Mouse (Mus musculus) adrenal gland, postnatal 25 days (tissue): ENCODE results near the gene Gstp1. TPM values are rescaled to one million over a fixed set of nuclear protein-coding genes. Genes with fewer than 3 reads are reported as not detected.
A peak's percentile ranks its signal among the peaks of the same experiment; 100 is the strongest.
"Not testable (repeated sequence)": the region's sequence is repeated elsewhere in the genome, so short reads cannot be mapped to it uniquely, and the experiment has no call there.

Experiments used
- DNase-seq: peaks from one replicate; pipeline ENCODE4 v3.0.0; 2021; ENCODE audit warnings: mixed read lengths
- total RNA-seq: library from RNA; stranded (reverse); gene quantifications from 2 replicates; pipeline ENCODE4 v1.2.3, GENCODE M21; 2021

The Gstp1 gene
- total RNA-seq, 1 experiment from 2014 or later, result 392 TPM

DNA sequence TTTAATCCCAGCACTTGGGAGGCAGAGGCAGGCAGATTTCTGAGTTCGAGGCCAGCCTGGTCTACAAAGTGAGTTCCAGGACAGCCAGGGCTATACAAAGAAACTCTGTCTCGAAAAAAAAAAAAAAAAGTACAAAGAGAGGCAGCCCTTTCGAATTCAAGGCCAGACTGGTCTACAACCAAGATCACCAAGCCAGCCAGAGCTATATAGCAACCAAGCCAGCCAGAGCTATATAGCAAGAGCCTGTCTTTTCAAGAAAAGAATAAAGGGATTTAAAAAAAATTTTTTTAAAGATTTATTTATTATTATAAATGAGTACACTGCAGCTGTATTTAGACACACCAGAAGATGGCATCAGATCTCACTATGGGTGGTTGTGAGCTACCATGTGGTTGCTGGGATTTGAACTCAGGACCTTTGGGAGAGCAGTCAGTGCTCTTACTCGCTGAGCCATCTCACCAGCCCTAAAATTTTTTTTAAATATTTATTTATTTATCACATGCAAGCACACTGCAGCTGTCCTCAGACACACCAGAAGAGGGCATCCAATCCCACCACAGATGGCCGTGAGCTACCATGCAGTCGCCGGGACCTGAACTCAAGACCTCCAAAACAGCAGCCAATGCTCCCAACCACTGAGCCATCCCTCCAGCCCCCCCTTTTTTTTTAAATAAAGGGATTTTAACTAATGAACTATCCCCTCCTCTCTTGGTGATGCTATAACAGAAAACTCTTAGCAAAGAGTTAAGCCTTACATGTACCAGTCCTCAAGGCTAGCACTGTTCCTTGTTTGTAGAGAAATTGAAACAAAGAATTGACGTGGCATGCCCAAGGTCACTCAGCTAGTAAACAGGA, 22.5 kb upstream of the Gstp1 start:
- DNase-seq, result not testable (repeated sequence)

DNA sequence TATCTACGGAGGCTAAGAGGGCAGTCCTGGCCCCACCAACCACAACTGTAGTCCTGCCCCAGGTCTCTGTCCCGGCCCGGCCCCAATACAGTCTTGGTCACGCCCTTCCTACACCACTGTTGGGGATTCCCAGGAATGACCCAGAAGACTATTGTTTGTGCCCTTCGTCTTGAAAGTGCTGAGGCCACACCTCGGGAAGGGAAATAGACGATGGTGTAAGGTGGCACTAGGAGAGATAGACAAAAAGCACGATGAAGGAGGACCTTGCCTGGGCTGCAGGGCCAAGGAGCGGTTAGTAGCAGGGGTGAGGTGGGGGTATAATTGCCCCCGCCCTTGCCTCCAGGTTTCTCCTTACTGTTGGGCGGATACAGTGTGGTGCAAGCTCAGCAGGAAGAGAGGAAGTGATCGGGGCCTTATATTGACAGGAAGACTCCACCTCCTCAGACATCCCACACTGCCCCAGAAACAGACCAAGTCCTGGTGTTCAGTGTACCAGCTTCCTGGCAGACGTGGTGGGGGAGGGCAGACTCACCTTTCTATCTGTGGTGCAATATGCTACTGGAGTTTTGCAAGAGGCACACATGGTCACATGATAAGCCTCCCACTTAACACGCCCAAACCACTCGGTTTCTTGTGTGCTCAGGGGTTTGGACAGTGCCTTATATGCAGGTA, 21.4 kb upstream of the Gstp1 start, which contains the start of gene Gstp3:
Gene Gstp3, minus strand, starts transcription at position 501 of the 672 bp plus-strand sequence.
- DNase-seq, result no peak

DNA sequence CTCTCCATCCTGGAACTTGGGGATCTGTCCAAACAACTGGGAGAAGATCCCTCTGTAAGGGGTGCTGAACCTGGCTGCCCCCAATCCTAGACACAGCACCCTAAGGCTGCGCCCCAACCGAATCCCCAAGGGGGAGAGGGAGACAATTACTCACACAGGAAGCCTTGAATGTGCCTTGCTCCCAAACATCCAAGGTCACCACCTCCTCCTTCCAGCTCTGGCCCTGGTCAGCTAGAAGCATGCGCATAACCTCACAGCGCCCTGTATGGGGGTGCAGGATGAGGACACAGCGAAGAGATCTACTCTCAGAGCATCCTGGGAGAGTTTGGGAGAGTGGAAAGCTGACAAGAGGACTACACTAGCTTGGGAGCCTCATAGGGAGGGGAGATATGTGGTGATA, 20.8 kb upstream of the Gstp1 start:
- no peak for DNase-seq

DNA sequence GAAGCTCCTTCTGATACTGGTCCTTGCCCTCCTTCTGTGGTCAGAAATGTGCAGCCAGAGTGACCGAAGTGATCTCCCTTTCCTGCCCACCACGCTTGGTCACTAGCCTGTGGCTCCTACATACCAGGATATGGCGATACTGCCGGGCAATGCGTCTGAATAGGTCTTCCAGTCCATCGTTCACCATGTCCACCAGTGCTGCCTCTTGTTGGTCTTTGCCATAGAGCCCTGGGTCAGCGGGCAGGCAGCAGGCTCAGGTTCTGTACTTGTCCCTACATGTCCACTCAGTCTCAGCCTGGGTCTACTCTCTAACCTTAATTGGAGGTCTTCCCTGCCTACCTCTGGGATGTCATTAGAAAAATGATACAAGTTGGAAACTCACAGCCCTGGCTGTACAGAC, 20.2 kb upstream of the Gstp1 start:
- no peak for DNase-seq

DNA sequence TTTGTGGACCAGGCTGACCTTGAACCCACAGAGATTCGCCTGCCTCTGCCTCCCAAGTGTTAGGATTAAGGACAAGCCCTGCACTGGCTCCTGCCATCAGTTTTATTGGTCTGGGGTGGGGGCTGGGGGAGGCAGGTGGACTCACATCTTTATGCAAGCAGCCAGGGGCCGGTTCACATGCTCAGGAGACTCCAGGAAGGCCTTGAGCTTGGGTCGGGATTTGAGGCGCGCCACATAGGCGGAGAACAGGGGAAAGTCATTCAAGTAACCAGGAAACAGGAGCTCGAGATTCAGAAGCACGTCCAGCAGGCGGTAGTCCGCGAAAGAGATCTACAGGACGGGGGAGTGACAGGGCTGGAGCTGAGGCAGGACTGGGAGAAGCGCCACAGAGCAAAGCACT, 19.6 kb upstream of the Gstp1 start:
- no peak for DNase-seq

DNA sequence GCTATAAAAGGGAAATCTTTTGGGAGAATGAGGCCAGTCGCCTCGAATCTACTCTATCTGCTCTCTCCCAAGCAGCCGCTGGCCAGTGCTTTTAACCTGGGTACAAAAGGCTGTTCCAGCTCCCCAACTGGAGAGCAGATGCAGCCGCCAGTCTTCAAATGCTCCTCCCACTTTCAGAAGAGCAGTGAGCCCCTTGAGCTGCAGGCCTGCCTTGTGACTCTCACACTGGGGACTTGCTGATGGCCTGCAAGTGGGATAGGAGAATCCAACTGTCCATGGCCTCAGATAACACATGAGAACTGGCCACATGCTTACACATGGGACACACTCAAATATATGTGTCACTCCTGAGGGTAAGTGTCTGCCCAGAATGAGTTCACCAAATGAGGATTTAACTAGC, 18.9 kb upstream of the Gstp1 start:
- no peak for DNase-seq

DNA sequence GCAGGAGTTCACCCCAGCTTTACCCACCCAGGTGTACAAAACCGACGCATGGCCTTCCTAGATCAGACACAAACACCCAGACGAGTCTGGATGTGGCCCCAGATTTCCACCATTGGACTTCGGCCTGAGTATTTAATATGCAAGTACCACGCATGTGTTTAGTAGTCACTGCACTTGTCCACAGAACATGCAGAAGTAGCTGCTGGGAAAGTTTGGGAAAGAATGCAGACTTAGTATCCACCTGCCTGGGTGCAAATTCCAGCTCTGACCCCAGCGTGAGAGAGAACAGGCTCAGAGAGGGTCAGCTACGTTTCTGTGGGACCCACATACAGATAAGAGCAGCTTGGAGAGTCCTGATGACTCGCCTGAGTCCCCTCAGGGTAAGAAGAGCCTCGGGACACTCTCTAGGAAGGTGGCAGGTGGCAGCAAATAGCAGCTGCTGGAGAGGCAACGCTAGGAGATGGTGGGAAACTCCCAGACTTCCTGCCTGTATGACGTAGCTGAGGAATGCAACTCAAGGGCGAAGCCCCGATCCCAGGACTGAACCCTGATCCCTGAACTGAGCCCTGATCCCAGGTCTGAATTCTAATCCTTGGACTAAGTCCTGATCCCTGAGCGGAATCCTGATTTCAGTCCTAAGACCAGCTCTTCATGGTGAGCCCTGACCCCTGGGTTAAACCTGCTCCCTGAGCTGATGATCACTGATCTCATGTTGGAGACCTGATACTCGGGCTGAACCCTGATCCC, 18.3 kb upstream of the Gstp1 start:
- no peak for DNase-seq

DNA sequence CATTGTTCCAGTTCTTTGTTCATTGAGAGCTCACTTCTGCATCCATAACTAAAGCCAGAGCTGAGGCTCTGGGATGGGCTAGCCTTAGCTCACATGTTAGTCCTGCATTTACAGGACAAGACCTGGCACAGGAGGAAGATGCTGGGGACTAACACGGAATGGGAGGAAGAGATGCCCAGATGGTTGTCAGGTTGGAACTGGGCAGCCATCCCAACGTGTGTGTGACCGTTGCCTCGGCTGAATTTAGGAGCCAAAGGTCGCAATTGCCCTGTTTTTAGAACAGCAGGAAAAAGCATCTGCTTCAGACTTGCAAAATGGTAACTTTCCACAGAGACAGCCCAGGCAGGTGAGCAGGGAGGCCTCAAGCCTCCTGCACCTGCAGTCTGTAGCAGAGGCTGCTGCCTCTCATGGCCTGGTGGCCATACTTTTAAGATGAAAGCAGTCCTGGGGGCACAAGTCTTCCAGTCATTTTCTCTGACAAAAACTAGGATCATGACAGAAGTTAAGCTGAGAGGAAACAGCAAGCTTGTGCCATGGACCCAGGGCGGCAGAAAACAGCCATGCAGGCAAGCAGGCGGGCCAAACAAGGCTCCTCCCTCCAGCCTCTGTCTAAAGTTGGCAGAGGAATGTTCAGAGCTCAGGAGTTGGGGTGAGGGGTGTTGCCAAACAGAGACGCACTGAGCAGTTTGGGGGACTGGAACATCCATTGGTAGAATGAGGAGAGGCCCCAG, 17.6 kb upstream of the Gstp1 start:
- no peak for DNase-seq

DNA sequence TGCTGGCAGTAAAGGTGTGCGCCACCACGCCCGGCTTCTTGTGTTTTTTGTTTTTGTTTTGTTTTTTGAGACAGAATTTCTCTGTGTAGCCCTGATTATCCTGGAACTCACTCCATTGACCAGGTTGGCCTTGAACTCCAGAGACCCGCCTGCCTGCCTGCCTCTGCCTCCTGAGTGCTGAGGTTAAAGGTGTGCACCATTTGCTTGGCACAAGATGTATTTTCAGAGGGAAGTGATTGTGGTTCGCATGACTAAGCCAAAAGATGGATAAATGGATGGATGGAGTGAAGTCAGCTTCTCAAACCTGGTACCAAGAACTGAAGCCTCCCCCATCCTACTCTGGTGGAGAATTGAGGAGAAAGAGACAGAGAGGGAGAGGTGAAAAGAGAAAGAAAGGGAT, 16.8 kb upstream of the Gstp1 start:
- no peak for DNase-seq

DNA sequence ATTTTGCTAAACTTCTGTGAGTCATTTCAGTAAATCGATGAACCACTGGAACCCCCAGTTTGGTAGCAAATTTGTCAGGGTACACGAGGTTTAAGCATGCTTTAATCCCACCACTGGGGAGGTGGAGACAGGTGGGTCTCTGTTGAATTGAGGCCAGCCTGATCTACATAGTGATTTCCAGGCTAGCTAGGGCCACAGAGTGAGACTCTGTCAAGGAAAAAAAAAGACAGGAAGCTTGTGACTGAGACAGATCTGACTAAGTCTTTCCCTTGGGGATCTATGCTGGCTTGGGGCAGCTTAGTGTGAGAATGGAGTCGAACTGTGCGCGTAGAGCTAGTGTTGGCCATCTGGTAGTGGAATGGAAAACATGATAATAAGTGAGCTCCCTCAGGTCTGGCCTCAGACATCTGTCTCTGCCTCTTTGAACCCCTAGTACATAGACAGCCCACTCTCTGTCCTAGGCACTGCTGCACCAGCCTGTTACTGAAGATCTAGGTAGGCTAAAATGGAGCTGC, 14.8 kb upstream of the Gstp1 start:
- no peak for DNase-seq

DNA sequence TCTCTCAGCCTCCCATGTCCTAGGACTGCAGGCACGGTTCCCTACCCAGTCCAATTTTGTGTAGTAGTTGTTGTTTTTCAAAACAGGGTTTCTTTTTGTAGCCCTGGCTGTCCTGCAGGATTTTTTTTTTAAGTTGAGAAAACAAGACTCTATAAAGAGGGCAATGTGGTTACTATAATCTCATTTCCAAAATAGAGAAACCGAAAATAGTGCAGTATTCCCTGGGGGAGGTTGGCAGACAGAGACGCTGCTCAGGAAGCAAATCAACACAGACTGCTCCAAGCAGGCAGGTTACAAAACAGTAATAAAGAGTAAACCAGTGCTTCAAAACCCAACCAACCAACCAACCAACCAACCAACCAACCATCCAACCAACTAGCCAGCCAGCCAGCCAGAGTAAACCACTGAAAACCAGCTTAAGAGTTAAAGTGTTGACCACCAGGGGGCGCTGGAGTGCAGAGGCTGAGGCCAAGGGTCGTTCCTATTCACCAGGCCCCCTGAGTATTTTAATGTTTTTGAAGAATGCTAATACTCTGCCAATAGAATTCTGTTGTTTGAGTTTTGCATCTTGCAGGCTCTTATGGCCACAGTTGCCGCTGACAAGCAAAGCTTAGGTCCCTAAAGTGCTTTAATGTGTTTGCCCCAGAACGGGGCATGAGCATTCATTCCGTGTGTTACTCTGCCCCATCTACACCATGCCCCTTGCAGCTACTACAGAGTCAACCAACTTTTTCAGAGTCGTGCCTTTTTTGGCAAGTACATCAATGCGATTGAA, 14.1 kb upstream of the Gstp1 start:
- peak; percentile 74 for DNase-seq

DNA sequence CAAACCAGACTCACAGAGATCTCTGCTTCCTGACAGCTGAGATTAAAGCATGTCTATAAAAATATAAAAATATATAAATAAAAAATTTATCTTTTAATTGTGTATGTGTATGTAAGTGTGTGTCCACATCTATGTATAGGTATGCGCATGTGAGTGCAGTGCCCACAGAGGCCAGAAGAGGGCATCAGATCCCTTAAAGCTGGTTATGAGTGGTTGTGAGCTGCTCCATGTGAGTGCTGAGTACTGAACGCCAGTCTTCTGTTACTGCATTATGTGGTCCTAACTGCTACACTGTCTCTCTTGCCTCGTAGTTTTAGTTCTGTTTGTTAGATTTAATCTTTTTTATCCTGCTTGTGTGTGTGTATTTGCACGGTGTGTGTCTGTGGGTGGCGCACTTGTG, 13.2 kb upstream of the Gstp1 start:
- DNase-seq, result no peak

DNA sequence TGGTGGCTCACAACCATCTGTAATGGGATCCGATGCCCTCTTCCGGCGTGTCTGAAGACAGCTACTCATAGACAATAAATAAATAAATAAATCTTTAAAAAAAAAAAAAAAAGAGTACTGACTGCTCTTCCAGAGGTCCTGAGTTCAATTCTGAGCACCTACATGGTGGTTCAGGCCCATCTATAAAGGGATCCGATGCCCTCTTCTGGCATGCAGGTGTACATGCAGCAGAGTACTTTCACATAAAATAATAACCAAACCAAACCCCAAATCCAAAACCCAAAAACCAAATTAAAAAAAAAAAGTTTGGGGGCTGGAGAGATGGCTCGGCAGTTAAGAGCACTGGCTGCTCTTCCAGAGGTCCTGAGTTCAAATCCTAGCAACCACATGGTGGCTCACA, 11.3 kb upstream of the Gstp1 start:
- not testable (repeated sequence) for DNase-seq

DNA sequence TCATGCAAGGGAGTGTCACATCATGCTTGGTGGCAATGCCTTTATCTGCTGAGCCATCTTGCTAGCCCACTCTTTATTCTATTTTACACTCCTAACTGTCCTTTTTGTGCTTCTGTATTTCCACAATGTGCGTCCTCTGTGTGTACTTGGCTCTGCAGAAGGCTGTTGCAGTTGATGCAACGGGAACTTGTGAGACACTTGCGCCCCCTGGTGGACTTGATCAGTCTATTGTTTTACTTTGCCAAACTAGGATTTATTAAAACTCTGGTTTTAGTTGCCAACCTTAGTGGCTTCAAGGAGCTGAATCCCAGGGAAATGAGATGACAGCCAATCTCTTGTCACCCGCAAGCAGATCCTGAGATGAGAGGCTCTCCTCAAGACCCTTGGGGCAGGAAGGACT, 10.1 kb upstream of the Gstp1 start:
- DNase-seq, result peak; percentile 88

DNA sequence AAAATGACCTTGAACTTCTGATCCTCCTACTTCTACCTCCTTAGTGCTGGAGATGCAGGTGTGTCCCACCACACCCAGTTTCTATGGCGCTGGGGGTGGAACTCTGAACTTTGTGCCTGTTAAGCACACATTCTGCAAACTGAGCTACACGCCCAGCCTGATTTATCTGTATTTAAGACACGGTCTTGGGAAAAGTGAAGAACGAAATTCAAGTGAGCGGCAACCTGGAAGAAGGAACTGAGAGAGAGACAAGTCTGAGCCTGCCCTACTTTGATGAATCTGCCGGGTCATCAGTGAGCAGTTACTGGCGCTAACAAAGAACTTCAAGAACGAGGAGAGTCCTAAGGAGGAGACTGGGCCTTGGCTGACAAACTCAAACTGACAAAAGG, 9.1 kb upstream of the Gstp1 start:
- DNase-seq, result no peak

DNA sequence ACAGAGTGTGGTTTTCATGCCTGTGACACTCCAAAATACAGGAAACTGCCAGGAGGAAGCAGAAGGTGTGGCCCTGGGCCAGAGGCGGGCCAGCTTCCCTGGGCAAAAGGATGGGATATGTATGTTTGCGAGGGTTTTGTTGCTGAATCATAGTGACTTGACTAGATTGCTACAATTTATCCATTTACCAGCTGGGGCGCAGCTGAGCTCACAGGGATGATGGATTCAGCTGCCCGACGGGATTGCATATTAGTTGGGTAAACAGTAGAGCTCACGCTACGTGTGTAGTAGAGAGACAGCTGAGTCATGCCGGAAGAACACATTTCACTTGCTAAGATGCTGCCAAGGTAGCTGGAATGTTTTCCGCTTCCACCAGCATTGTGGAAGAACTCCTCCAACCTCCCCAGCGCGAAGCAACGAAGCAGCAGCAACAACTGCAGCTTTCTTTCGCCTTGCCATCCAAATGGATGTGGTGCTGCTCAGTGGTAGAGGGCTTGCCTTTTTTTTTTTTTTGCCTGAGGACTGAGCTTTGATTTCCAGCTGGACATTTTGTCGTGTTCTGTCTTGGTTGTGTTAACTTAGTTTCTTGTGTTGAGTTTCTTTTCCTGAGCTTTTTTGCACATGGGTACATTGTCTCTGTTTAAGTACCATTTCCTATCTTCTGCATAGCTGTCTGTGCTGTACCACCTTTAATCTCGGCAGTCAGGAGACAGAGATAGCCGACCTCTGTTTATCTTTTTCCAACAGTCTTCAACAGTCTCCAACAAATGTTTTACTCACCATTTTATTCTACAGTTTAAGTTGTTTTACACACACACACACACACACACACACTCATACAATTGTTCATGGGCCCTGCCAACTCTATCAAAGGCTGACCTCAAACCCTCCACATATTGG, 8.4 kb upstream of the Gstp1 start, which contains the start of gene Gstp2:
Gene Gstp2, minus strand, starts transcription at position 58 of the 900 bp plus-strand sequence.
- DNase-seq, result peak; percentile 66

DNA sequence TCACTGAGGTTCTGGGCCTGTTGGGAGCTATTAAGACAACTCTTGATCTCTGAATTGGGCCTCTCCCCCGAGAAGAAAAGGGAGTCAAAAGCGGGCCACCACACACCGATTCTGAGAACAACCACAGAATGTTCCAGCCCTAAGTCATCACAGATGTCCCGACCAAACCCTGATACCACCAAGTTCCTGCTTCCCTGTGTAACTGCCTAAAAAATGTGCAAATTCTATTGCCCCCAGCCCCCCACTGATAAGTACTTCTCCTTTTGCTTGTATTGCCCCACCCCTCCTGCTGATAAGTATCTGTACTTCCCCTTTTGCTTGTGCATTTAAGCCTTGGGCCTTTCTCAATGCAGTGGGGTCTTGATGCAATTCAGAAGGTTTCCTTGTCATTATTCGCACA, 6.3 kb upstream of the Gstp1 start:
- not testable (repeated sequence) for DNase-seq

DNA sequence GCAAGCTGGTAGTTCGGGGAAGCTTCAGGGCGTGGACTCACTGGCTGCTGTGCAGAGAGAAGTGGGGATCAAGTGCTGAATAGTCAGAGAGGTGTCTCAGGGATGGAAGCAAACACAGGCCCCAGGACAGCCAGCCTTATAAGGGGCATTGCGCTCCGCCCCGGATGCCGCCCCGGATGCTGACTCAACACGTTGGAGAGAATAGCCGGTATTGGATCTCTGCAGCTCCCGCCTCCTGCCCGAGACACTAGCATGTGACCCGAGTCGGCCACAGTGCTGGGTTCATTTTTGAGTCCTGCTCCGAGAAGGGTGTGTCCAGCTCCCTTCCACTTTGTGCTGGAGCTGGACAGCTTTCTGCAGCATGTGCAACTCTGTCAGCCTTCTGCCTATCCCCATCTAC, 4.3 kb upstream of the Gstp1 start:
- no peak for DNase-seq

DNA sequence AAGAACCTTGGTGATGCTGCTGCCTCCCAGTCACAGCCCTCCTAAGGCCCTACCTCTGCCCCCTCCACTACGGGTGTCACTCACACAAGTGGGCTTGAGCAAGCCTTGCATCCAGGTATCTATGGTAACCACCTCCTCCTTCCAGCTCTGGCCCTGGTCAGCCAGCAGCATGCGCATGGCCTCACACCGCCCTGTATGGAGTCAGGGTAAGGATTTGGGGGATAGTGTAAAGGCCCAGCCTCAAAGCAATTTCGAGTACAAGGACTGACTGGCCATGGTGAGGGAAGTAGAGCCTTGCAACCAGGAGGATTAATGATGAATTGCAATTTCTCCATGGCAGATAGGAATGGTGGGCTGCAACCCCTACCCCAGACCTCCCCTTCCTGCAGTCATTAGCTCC, 3.7 kb upstream of the Gstp1 start:
- not testable (repeated sequence) for DNase-seq

DNA sequence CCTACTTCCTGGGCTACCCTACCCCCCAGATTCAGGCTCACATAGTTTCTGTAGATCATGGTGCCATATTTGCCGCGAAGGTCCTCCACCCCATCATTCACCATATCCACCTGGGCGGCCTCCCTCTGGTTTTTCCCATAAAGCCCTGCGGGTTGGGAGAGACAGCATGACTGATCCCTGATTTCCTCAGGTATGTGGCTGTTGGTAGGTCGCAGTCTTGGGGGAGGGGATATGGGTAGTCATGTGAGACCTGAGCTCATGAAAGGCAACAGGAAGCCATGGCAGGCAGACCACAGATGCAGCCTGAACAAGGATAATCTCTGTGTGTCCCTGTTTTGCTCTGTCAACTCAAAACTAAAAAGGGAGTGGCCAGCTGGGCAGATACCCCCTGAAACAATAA, 3.2 kb upstream of the Gstp1 start:
- DNase-seq, result not testable (repeated sequence)
